Mouse (Mus musculus) limb, embryonic 12.5 days (tissue): ENCODE results near the gene Mylip. TPM values are rescaled to one million over a fixed set of nuclear protein-coding genes. Genes with fewer than 3 reads are reported as not detected.

Experiments
- ATAC-seq: fragments of 200-750 bp; cut with Nextera tagmentation; 2 replicates; pipeline ENCODE4 v1.8.0; 2017; ENCODE audit warnings: low read depth, moderate TSS enrichment; ENCODE audit not compliant: insufficient number of reproducible peaks, insufficient read depth, low FRiP score, low TSS enrichment
- H3K27ac ChIP-seq: fragments of 300-500 bp; sonication (generic); 2 replicates; pipeline ENCODE4 v1.5.1; 2016; ENCODE audit warnings: mild to moderate bottlenecking, moderate library complexity
- H3K27me3 ChIP-seq: fragments of 300-500 bp; sonication (generic); 2 replicates; pipeline ENCODE4 v1.6.1; 2016; ENCODE audit warnings: mild to moderate bottlenecking, moderate library complexity
- H3K36me3 ChIP-seq: fragments of 300-500 bp; sonication (generic); 2 replicates; pipeline ENCODE4 v1.6.1; 2016; ENCODE audit warnings: mild to moderate bottlenecking, moderate library complexity
- H3K4me1 ChIP-seq: fragments of 300-500 bp; sonication (generic); replicated peaks from 2 replicates; pipeline ENCODE4 v1.6.1; 2016
- H3K4me2 ChIP-seq: fragments of 300-500 bp; sonication (generic); 2 replicates; pipeline ENCODE4 v1.6.1; 2016; ENCODE audit warnings: mild to moderate bottlenecking, moderate library complexity
- H3K4me3 ChIP-seq: fragments of 300-500 bp; sonication (generic); replicated peaks from 2 replicates; pipeline ENCODE4 v1.5.1; 2016; ENCODE audit warnings: mild to moderate bottlenecking
- H3K9ac ChIP-seq: fragments of 300-500 bp; sonication (generic); replicated peaks from 2 replicates; pipeline ENCODE4 v1.6.1; 2016; ENCODE audit warnings: mild to moderate bottlenecking, moderate library complexity
- H3K9me3 ChIP-seq: fragments of 300-500 bp; sonication (generic); 2 replicates; pipeline ENCODE4 v1.6.1; 2016; ENCODE audit warnings: mild to moderate bottlenecking, moderate library complexity
- WGBS: fragments of 180-500 bp; shearing (Covaris S2); methylation state at CpG from one replicate; pipeline ENCODE4 v1.1.7; 2016; 5-methylcytosine and 5-hydroxymethylcytosine counted together
- polyA plus RNA-seq: library from polyadenylated mRNA; unstranded; fragments of >200 nt; fragmentation: Nextera tagmentation; extraction: Ambion mirVana; gene quantifications from 2 replicates; pipeline ENCODE4 v1.2.1, GENCODE M21; 2016

The Mylip gene
- polyA plus RNA-seq, 1 experiment from 2014 or later = 25.4 TPM

- H3K9me3 ChIP-seq = no peaks in the 10 kb centered on the region
- 94% methylated on average over 2 of the region's 2 CpGs for WGBS
- no peaks in the 10 kb centered on the region for H3K36me3 ChIP-seq
- no peak overlapping the region for H3K4me2 ChIP-seq
- no peak for ATAC-seq
- peaks cover 6% of the 10 kb centered on the region; the same call in 1 of the 2 replicates for H3K4me1 ChIP-seq
- no peak overlapping the region for H3K27ac ChIP-seq
- H3K4me3 ChIP-seq = no peak overlapping the region
- no peaks in the 10 kb centered on the region for H3K27me3 ChIP-seq
- H3K9ac ChIP-seq = no peak overlapping the region
Observed at GRCm38 (mm10) chr13:45372456-45372855, 17.1 kb upstream of the Mylip start.

DNA sequence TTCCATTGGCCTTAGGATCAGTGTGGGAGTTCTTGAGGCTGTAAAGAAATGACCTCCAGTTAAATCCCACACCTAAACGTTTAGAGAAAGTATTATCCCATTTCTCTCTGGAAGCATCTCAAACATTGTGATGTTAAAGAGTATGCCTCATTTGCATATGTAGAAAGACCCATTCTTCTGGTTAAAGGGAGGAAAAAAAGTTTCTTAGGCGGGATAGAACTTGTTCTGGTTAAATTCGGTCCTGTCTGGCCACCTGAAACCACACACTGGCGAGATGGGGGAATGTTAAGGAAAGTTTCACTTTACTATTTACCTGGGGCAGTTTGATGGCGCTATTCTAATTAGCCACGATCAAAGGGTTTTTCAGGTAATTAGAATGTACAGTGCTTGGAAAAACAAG, 14.7 kb upstream of the Mylip start:
- no peak overlapping the region for H3K9ac ChIP-seq
- H3K9me3 ChIP-seq = no peaks in the 10 kb centered on the region
- no peak overlapping the region for H3K4me2 ChIP-seq
- no peak overlapping the region for H3K4me3 ChIP-seq
- H3K36me3 ChIP-seq = no peaks in the 10 kb centered on the region
- H3K27ac ChIP-seq = no peak overlapping the region
- no peak for ATAC-seq
- H3K27me3 ChIP-seq = no peaks in the 10 kb centered on the region
- peaks cover 6% of the 10 kb centered on the region; the same call in 1 of the 2 replicates for H3K4me1 ChIP-seq
- 19% methylated on average over 6 of the region's 6 CpGs for WGBS

DNA sequence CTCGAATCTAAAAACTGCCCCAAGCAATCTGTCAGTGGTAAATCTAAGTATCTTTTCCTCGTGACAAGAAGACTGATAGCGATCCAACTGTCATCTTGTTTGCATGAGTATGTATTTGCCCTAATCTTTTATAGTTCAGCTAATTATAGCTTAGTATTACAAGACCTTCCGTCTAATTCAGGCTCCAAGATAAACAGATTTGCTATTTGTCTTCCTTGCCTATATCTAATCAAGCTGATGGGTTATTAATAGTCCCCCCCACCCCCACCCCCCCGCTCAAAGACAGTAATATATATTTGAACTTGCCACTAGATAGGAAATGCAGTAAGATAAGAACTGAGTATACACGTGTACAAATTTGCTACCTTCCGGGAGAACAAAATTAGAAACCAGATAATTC, 7.3 kb upstream of the Mylip start:
- H3K36me3 ChIP-seq = no peaks in the 10 kb centered on the region
- H3K9me3 ChIP-seq = peaks cover 5% of the 10 kb centered on the region; the same call in 1 of the 2 replicates
- ATAC-seq = no peak

DNA sequence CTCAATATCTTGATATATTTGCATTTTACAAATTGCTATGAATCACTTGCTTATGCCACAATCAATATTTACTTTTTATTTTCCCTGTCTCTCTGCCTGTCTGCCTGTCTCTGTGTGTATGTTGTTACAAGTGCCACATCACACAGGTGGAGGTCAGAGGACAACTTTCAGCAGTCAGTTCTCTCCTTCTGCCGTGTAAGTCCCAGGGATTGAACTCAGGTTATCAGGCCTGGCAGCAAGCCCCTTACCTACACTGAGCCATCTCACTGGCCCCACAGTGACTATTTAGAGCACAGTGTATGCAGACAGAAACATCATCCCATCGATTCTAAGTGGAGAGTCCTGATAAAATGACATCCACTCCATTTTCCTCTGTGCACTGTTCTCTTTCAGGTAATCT, 4.9 kb upstream of the Mylip start:
- no peaks in the 10 kb centered on the region for H3K36me3 ChIP-seq
- H3K9me3 ChIP-seq = peaks cover 5% of the 10 kb centered on the region; the same call in 1 of the 2 replicates
- no peaks in the 10 kb centered on the region for H3K27me3 ChIP-seq
- no peak overlapping the region for H3K4me2 ChIP-seq
- 88% methylated on average over 2 of the region's 2 CpGs for WGBS
- H3K4me1 ChIP-seq = no peaks in the 10 kb centered on the region; the same call in 1 of the 2 replicates
- no peak overlapping the region for H3K27ac ChIP-seq
- no peak overlapping the region for H3K4me3 ChIP-seq
- H3K9ac ChIP-seq = no peak overlapping the region
- no peak for ATAC-seq

More for the DNA sequence above, 7.3 kb upstream of the Mylip start:
- WGBS = 81% methylated on average over 7 of the region's 7 CpGs
- no peak overlapping the region for H3K27ac ChIP-seq
- no peaks in the 10 kb centered on the region for H3K27me3 ChIP-seq
- no peak overlapping the region for H3K4me2 ChIP-seq
- H3K4me1 ChIP-seq = no peaks in the 10 kb centered on the region
- no peak overlapping the region for H3K9ac ChIP-seq
- no peak overlapping the region for H3K4me3 ChIP-seq

DNA sequence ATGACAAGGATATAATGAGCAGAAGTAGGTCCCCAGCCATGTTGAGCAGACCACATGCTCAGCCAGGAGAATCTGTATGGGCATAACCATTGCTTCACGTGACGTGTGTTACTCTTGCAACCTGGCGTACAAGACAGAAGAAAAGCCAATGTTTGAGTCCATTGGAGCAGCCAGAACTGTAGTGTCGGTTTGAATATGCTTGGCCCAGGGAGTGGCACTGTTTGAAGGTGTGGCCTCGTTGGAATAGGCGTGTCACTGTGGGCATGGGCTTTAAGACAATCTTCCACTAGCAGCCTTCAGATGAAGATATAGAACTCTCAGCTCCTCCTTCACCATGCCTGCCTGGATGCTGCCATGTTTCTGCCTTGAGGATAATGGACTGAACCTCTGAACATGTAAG, 4.0 kb upstream of the Mylip start:
- no peak overlapping the region for H3K27ac ChIP-seq
- no peak for ATAC-seq
- peaks cover 5% of the 10 kb centered on the region; the same call in 1 of the 2 replicates for H3K9me3 ChIP-seq
- no peak overlapping the region for H3K4me3 ChIP-seq
- H3K36me3 ChIP-seq = no peaks in the 10 kb centered on the region
- H3K4me2 ChIP-seq = no peak overlapping the region
- H3K27me3 ChIP-seq = no peaks in the 10 kb centered on the region
- no peak overlapping the region for H3K9ac ChIP-seq
- H3K4me1 ChIP-seq = no peaks in the 10 kb centered on the region; the same call in 1 of the 2 replicates
- 90% methylated on average over 6 of the region's 6 CpGs for WGBS

GRCm38 (mm10) chr13:45386253-45386652, 3.3 kb upstream of the Mylip start:
- Histone ChIP-seq H3K4me1 (no peaks in the 10 kb centered on the region; the same call in 1 of the 2 replicates), H3K27me3 (no peaks in the 10 kb centered on the region), H3K9me3 (peaks cover 5% of the 10 kb centered on the region; the same call in 1 of the 2 replicates), H3K9ac (no peak overlapping the region), H3K4me3 (no peak overlapping the region), H3K36me3 (no peaks in the 10 kb centered on the region), H3K27ac (no peak overlapping the region), H3K4me2 (no peak overlapping the region)
- WGBS = 84% methylated on average over 14 of the region's 14 CpGs
- ATAC-seq = no peak

GRCm38 (mm10) chr13:45387231-45387630, 2.3 kb upstream of the Mylip start:
- ATAC-seq = no peak
- WGBS = 98% methylated on average over 4 of the region's 4 CpGs

DNA sequence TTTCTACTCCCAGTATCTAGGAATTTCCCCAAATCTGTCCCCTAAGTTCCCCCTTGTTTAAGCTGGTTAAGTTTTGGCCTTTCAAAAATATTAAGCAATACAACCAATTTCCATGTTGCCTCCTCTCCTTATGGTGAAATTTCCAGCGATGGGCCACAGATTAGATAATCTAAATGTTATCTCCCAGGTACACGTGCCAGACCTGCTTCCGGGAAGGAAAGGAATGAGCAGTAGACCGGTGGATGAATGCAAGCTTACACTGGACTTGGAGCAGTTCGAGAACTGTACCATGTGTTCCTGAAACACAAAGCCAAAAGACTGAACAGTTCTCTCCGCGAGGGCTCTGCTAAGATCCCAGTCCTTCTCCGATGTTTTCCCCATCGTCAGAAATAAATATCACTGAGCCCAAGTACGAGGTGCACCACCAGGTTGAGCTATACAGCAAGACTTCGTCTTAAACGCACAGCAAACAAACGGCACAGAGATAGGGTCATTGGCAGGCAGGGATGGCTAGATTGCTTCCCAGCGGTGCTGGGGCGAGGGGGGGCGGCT, 1.2 kb upstream of the Mylip start:
- Histone ChIP-seq H3K36me3 (peaks cover 4% of the 10 kb centered on the region; the same call in 1 of the 2 replicates), H3K4me3 (no peak overlapping the region), H3K4me2 (no peak overlapping the region), H3K27me3 (no peaks in the 10 kb centered on the region), H3K4me1 (peaks cover 10% of the 10 kb centered on the region), H3K9ac (no peak overlapping the region), H3K9me3 (peaks cover 5% of the 10 kb centered on the region; the same call in 1 of the 2 replicates), H3K27ac (no peak overlapping the region)
- 80% methylated on average over 16 of the region's 16 CpGs for WGBS
- ATAC-seq = no peak

More at GRCm38 (mm10) chr13:45387231-45387630, 2.3 kb upstream of the Mylip start:
- Histone ChIP-seq H3K4me3 (no peak overlapping the region), H3K27me3 (no peaks in the 10 kb centered on the region), H3K36me3 (no peaks in the 10 kb centered on the region; the same call in 1 of the 2 replicates), H3K4me1 (no peaks in the 10 kb centered on the region; the same call in 1 of the 2 replicates), H3K27ac (no peak overlapping the region), H3K4me2 (no peak overlapping the region), H3K9ac (no peak overlapping the region), H3K9me3 (peaks cover 5% of the 10 kb centered on the region; the same call in 1 of the 2 replicates)

DNA sequence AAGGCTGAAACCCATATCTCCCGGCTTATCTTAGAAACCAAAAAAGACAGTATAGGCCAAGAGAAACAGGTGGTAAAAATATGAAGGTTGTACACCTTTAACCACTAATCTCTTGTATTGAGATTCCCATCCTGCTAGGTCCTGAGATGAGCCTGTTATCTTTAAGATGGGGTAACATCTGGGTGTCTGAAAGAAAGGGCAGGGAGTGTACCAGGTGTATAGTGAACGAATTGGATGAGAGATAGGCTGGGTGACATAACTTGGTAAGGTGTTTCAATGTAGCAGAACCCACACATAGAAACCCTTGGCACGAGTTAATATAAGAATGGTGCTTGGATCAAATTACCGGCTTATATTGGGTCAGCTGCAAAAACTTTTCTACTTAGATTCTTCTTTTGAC, 653 bp upstream of the Mylip start:
- Histone ChIP-seq H3K9me3 (peaks cover 4% of the 10 kb centered on the region; the same call in 1 of the 2 replicates), H3K27ac (0 out of 2 replicates have a peak overlapping the region, but pooled peaks have one; percentile 23), H3K9ac (0 out of 2 replicates have a peak overlapping the region, but pooled peaks have one; percentile 18), H3K27me3 (no peaks in the 10 kb centered on the region), H3K4me2 (peak overlapping the region; percentile 84), H3K4me3 (peak overlapping the region; percentile 92), H3K36me3 (peaks cover 4% of the 10 kb centered on the region; the same call in 1 of the 2 replicates), H3K4me1 (peaks cover 15% of the 10 kb centered on the region)
- 35% methylated on average over 4 of the region's 4 CpGs for WGBS
- ATAC-seq = no peak

- Histone ChIP-seq H3K4me2 (peak overlapping the region; percentile 84), H3K4me1 (peaks cover 30% of the 10 kb centered on the region), H3K27ac (peak overlapping the region; percentile 94), H3K36me3 (peaks cover 12% of the 10 kb centered on the region; the same call in 1 of the 2 replicates), H3K4me3 (peak overlapping the region; percentile 92), H3K9me3 (no peaks in the 10 kb centered on the region), H3K9ac (peak overlapping the region; percentile 89), H3K27me3 (no peaks in the 10 kb centered on the region)
- ATAC-seq = no peak
- 2% methylated on average over 25 of the region's 25 CpGs for WGBS
Observed at GRCm38 (mm10) chr13:45390312-45390961, 895 bp downstream of the Mylip start.
